Comparison of ENCODE assay signal across 8 mouse cellular contexts in genomic region chr6:39562166-39563015, GRCm38 (mm10). TPM values are rescaled to one million over a fixed set of nuclear protein-coding genes. Genes with fewer than 3 reads are reported as not detected.
A peak's percentile ranks its signal among the peaks of the same experiment; 100 is the strongest.
DNase-seq lines count a peak whose midpoint lies in the region; ATAC-seq and TF ChIP-seq lines count a peak whose summit lies in the region.

No protein-coding gene starts in this region.

- H3K27ac ChIP-seq in heart, embryonic 12.5 days (ENCODE audit: poor library complexity, severe bottlenecking) = no peak overlapping the region
- H3K27ac ChIP-seq in kidney, embryonic 16.5 days (ENCODE audit: low read length) = no peak overlapping the region
- no peak overlapping the region for H3K27ac ChIP-seq in limb, embryonic 15.5 days
- H3K27ac ChIP-seq in midbrain, postnatal 0 days (ENCODE audit: low read depth, low read length) = no peak overlapping the region

- peak; percentile 89 for DNase-seq in CD4-positive, CD25-positive, alpha-beta regulatory T cell, adult 2 months (ENCODE audit: low read depth, low spot score)
- DNase-seq in brain, embryonic 18.5 days (ENCODE audit: low read depth, low spot score) = peak; percentile 74
- peak; percentile 92 for DNase-seq in midbrain, postnatal 0 days (ENCODE audit: low spot score)
- DNase-seq in spleen, postnatal 4 days (ENCODE audit: low spot score in 2 of 2) = peak; percentile 70 to 79

- 10% methylated on average over 23 of the region's 23 CpGs for WGBS in heart, embryonic 12.5 days
- 20% methylated on average over 23 of the region's 23 CpGs for WGBS in kidney, embryonic 16.5 days
- 23% methylated on average over 23 of the region's 23 CpGs for WGBS in limb, embryonic 15.5 days
- 21% methylated on average over 23 of the region's 23 CpGs for WGBS in midbrain, postnatal 0 days

- peak overlapping the region; percentile 52; the same call in 1 of the 2 replicates for H3K9ac ChIP-seq in heart, embryonic 12.5 days
- H3K9ac ChIP-seq in kidney, embryonic 16.5 days (replicated peaks; ENCODE audit: low read length) = 0 out of 2 replicates have a peak overlapping the region, but pooled peaks have one; percentile 32
- H3K9ac ChIP-seq in limb, embryonic 15.5 days = 0 out of 2 replicates have a peak overlapping the region, but pooled peaks have one; percentile 10
- no peak overlapping the region for H3K9ac ChIP-seq in midbrain, postnatal 0 days (replicated peaks; ENCODE audit: low read length, poor library complexity, severe bottlenecking)

- ATAC-seq in heart, embryonic 12.5 days (ENCODE audit: insufficient number of reproducible peaks, low FRiP score) = peak; percentile 71; the same call in 1 of the 2 replicates
- ATAC-seq in kidney, embryonic 16.5 days (ENCODE audit: low FRiP score, low TSS enrichment) = 0 out of 2 replicates have a peak, but pooled peaks have one; percentile 26
- ATAC-seq in limb, embryonic 15.5 days (ENCODE audit: insufficient number of reproducible peaks, low FRiP score, low TSS enrichment, low read depth) = no peak
- ATAC-seq in midbrain, postnatal 0 days (ENCODE audit: low FRiP score) = peak; percentile 59

- H3K36me3 ChIP-seq in erythroblast, embryonic 14.5 days (ENCODE audit: control insufficient read depth) = no peaks in the 10 kb centered on the region
- no peaks in the 10 kb centered on the region for H3K36me3 ChIP-seq in heart, embryonic 12.5 days
- no peaks in the 10 kb centered on the region for H3K36me3 ChIP-seq in kidney, embryonic 16.5 days (ENCODE audit: insufficient read depth, low read length)
- no peaks in the 10 kb centered on the region for H3K36me3 ChIP-seq in limb, embryonic 15.5 days
- H3K36me3 ChIP-seq in midbrain, postnatal 0 days (ENCODE audit: insufficient read depth, low read length) = no peaks in the 10 kb centered on the region

- peak overlapping the region; percentile 28 for H3K4me3 ChIP-seq in erythroblast, embryonic 14.5 days (replicated peaks)
- peak overlapping the region; percentile 30; the same call in 1 of the 2 replicates for H3K4me3 ChIP-seq in heart, embryonic 12.5 days
- peak overlapping the region; percentile 17 for H3K4me3 ChIP-seq in kidney, embryonic 16.5 days (ENCODE audit: low read length)
- H3K4me3 ChIP-seq in limb, embryonic 15.5 days = 0 out of 2 replicates have a peak overlapping the region, but pooled peaks have one; percentile 7
- no peak overlapping the region for H3K4me3 ChIP-seq in midbrain, postnatal 0 days (ENCODE audit: low read depth, low read length)

- H3K4me1 ChIP-seq in erythroblast, embryonic 14.5 days (ENCODE audit: control insufficient read depth) = peaks cover 11% of the 10 kb centered on the region
- peaks cover 17% of the 10 kb centered on the region; the same call in 1 of the 2 replicates for H3K4me1 ChIP-seq in heart, embryonic 12.5 days (replicated peaks)
- H3K4me1 ChIP-seq in kidney, embryonic 16.5 days (ENCODE audit: insufficient read depth, low read length) = peaks cover 12% of the 10 kb centered on the region; the same call in 1 of the 2 replicates
- H3K4me1 ChIP-seq in limb, embryonic 15.5 days = peaks cover 17% of the 10 kb centered on the region
- peaks cover 3% of the 10 kb centered on the region; the same call in 1 of the 2 replicates for H3K4me1 ChIP-seq in midbrain, postnatal 0 days (ENCODE audit: insufficient read depth, low read length)

- TF ChIP-seq CTCF in midbrain, postnatal 0 days (IDR thresholded peaks at IDR 0.05) = peak; percentile 96

- H3K27me3 ChIP-seq in erythroblast, embryonic 14.5 days (ENCODE audit: control insufficient read depth) = peaks cover 31% of the 10 kb centered on the region
- H3K27me3 ChIP-seq in heart, embryonic 12.5 days (replicated peaks) = no peaks in the 10 kb centered on the region
- no peaks in the 10 kb centered on the region for H3K27me3 ChIP-seq in kidney, embryonic 16.5 days (ENCODE audit: insufficient read depth, low read length)
- H3K27me3 ChIP-seq in limb, embryonic 15.5 days = no peaks in the 10 kb centered on the region
- no peaks in the 10 kb centered on the region for H3K27me3 ChIP-seq in midbrain, postnatal 0 days (ENCODE audit: insufficient read depth, low read length)

- peak overlapping the region; percentile 64 for H3K4me2 ChIP-seq in heart, embryonic 12.5 days
- peak overlapping the region; percentile 45 for H3K4me2 ChIP-seq in kidney, embryonic 16.5 days (replicated peaks; ENCODE audit: low read depth, low read length)
- peak overlapping the region; percentile 22; the same call in 1 of the 2 replicates for H3K4me2 ChIP-seq in limb, embryonic 15.5 days
- H3K4me2 ChIP-seq in midbrain, postnatal 0 days (ENCODE audit: low read depth, low read length, poor library complexity, severe bottlenecking) = peak overlapping the region; percentile 43

- H3K9me3 ChIP-seq in erythroblast, embryonic 14.5 days (ENCODE audit: control insufficient read depth, low read length) = no peaks in the 10 kb centered on the region
- no peaks in the 10 kb centered on the region for H3K9me3 ChIP-seq in heart, embryonic 12.5 days (replicated peaks)
- H3K9me3 ChIP-seq in kidney, embryonic 16.5 days (ENCODE audit: low read length) = no peaks in the 10 kb centered on the region
- H3K9me3 ChIP-seq in limb, embryonic 15.5 days = no peaks in the 10 kb centered on the region
- H3K9me3 ChIP-seq in midbrain, postnatal 0 days (ENCODE audit: low read length) = no peaks in the 10 kb centered on the region

RNA-seq across cellular contexts. Expression of gene Dennd2a, which starts 4.7 kb away (rescaled TPM):
- not detected in 2 replicates for polyA plus RNA-seq in erythroblast, embryonic 14.5 days (2012)
- 26.8 and 28.2 TPM in 2 replicates for polyA plus RNA-seq in heart, embryonic 12.5 days (2016; fragmentation: Nextera tagmentation; extraction: Ambion mirVana)
- polyA plus RNA-seq in kidney, embryonic 16.5 days (2015; fragmentation: Nextera tagmentation; extraction: Ambion mirVana) = 20.6 and 20.9 TPM in 2 replicates
- polyA plus RNA-seq in limb, embryonic 15.5 days (2015; fragmentation: Nextera tagmentation; extraction: Ambion mirVana) = 16.6 and 21.7 TPM in 2 replicates
- total RNA-seq in midbrain, postnatal 0 days (2014; rRNA removed) = 15.9 and 22.4 TPM in 2 replicates
- polyA plus RNA-seq in midbrain, postnatal 0 days (2015; fragmentation: Nextera tagmentation; extraction: Ambion mirVana) = 7.8 and 9.8 TPM in 2 replicates

RNA-seq across cellular contexts. Expression of gene Adck2, which starts 11.3 kb away (rescaled TPM):
- polyA plus RNA-seq in erythroblast, embryonic 14.5 days (2012) = 0.23 and 0.31 TPM in 2 replicates
- 17.0 and 17.4 TPM in 2 replicates for polyA plus RNA-seq in heart, embryonic 12.5 days (2016; fragmentation: Nextera tagmentation; extraction: Ambion mirVana)
- 31.7 and 32.8 TPM in 2 replicates for polyA plus RNA-seq in kidney, embryonic 16.5 days (2015; fragmentation: Nextera tagmentation; extraction: Ambion mirVana)
- 36.6 and 48.3 TPM in 2 replicates for polyA plus RNA-seq in limb, embryonic 15.5 days (2015; fragmentation: Nextera tagmentation; extraction: Ambion mirVana)
- 16.9 and 31.0 TPM in 2 replicates for total RNA-seq in midbrain, postnatal 0 days (2014; rRNA removed)
- 44.9 and 45.9 TPM in 2 replicates for polyA plus RNA-seq in midbrain, postnatal 0 days (2015; fragmentation: Nextera tagmentation; extraction: Ambion mirVana)

RNA-seq across cellular contexts. Expression of gene Gm42420, which starts 23.2 kb away (rescaled TPM):
- not detected in 2 replicates for polyA plus RNA-seq in erythroblast, embryonic 14.5 days (2012)
- polyA plus RNA-seq in heart, embryonic 12.5 days (2016; fragmentation: Nextera tagmentation; extraction: Ambion mirVana) = 1.0 TPM in 1 of 2 replicates, not detected in the other
- 3.8 TPM in 1 of 2 replicates, not detected in the other for polyA plus RNA-seq in kidney, embryonic 16.5 days (2015; fragmentation: Nextera tagmentation; extraction: Ambion mirVana)
- polyA plus RNA-seq in limb, embryonic 15.5 days (2015; fragmentation: Nextera tagmentation; extraction: Ambion mirVana) = 1.6 and 3.1 TPM in 2 replicates
- total RNA-seq in midbrain, postnatal 0 days (2014; rRNA removed) = not detected in 2 replicates
- polyA plus RNA-seq in midbrain, postnatal 0 days (2015; fragmentation: Nextera tagmentation; extraction: Ambion mirVana) = 1.5 and 1.8 TPM in 2 replicates

RNA-seq across cellular contexts. Expression of gene Ndufb2, which starts 30.0 kb away (rescaled TPM):
- 43.0 and 48.6 TPM in 2 replicates for polyA plus RNA-seq in erythroblast, embryonic 14.5 days (2012)
- 541 and 562 TPM in 2 replicates for polyA plus RNA-seq in heart, embryonic 12.5 days (2016; fragmentation: Nextera tagmentation; extraction: Ambion mirVana)
- 326 and 331 TPM in 2 replicates for polyA plus RNA-seq in kidney, embryonic 16.5 days (2015; fragmentation: Nextera tagmentation; extraction: Ambion mirVana)
- polyA plus RNA-seq in limb, embryonic 15.5 days (2015; fragmentation: Nextera tagmentation; extraction: Ambion mirVana) = 272 and 308 TPM in 2 replicates
- 234 and 290 TPM in 2 replicates for total RNA-seq in midbrain, postnatal 0 days (2014; rRNA removed)
- 589 and 646 TPM in 2 replicates for polyA plus RNA-seq in midbrain, postnatal 0 days (2015; fragmentation: Nextera tagmentation; extraction: Ambion mirVana)

Comparison
In these comparisons a context has a peak if more than half of its experiments do, and no peak if none do; other contexts are left out.
1. RNA of gene Adck2, which starts 11.3 kb away (polyA plus RNA-seq): 36.6 to 48.3 TPM in limb, embryonic 15.5 days, 44.9 to 45.9 TPM in midbrain, postnatal 0 days, 31.7 to 32.8 TPM in kidney, embryonic 16.5 days and 17.0 to 17.4 TPM in heart, embryonic 12.5 days; 0.23 to 0.31 TPM in erythroblast, embryonic 14.5 days; every median in the first group is over 10 times any median in the second.
2. Peak in every context shown above with its lines, with median percentiles within 50 percentile points of each other: DNase-seq and H3K4me2 ChIP-seq.